Mouse (Mus musculus): ENCODE data around the gene Tstd2. TPM values are rescaled to one million over a fixed set of nuclear protein-coding genes. Genes with fewer than 3 reads are reported as not detected.
A peak's percentile ranks its signal among the peaks of the same experiment; 100 is the strongest.

The Tstd2 gene
- 10 to 100 TPM in 1 of 2 experiments, 1 to 10 TPM in 1; 9.6 to 10.4 TPM for total RNA-seq (2021)
- long read RNA-seq, experiment 1, partial matches to known transcripts = 2 of 7 reads
- long read RNA-seq, experiment 1, other reads (novel, unspliced or antisense) = 2 of 7 reads
- long read RNA-seq, experiment 2, transcript Tstd2-202 (10 exons, 3,726 nt) = major isoform, 5 of 12 reads
- long read RNA-seq, experiment 2, partial matches to known transcripts = 0 of 12 reads
- long read RNA-seq, experiment 2, other reads (novel, unspliced or antisense) = 4 of 12 reads

GRCm38 (mm10) chr4:46138287-46139222 lies at the start of gene Tstd2, which contains the start of gene Ncbp1:
TSS of gene Tstd2 (minus strand) at chr4:46138694.
TSS of gene Ncbp1 (plus strand) at chr4:46138613.
- intact Hi-C loops (cut with DNase I; ENCODE audit: low total_unique reads) = no loop called here
- peak; percentile 91 for DNase-seq

GRCm38 (mm10) chr4:46186466-46186865 lies 48.0 kb upstream of the Tstd2 start:
- no peak for DNase-seq
- intact Hi-C loops (cut with DNase I; ENCODE audit: low total_unique reads) = no loop called here

DNA sequence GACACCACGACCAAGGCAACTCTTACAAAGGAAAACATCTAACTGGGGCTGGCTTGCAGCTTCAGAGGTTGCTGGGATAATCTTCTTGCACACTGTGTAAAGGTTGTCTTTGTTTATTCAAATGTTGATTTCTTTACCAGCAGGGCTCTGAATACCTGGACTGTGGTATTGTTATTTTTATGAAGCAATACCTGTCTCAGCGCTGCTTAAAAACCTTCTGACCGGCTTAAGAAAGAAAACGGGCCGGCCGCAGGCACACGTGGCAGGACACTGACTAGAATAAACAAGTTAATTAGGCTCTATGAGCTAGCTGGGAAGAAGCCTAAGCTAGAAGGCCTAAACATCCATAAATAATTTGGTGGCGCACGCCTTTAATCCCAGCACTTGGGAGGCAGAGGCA lies 47.4 kb upstream of the Tstd2 start:
- DNase-seq = no peak
- intact Hi-C loops (cut with DNase I; ENCODE audit: low total_unique reads) = no loop called here

GRCm38 (mm10) chr4:46185423-46185822 lies 46.9 kb upstream of the Tstd2 start:
- DNase-seq = no peak
- intact Hi-C loops (cut with DNase I; ENCODE audit: low total_unique reads) = no loop called here

- no peak for DNase-seq
- intact Hi-C loops (cut with DNase I; ENCODE audit: low total_unique reads) = no loop called here
Observed at GRCm38 (mm10) chr4:46182181-46182580, 43.7 kb upstream of the Tstd2 start.

GRCm38 (mm10) chr4:46181168-46181567 lies 42.7 kb upstream of the Tstd2 start:
- intact Hi-C loops (cut with DNase I; ENCODE audit: low total_unique reads) = no loop called here
- DNase-seq = no peak

GRCm38 (mm10) chr4:46177496-46177895 lies 39.0 kb upstream of the Tstd2 start:
- DNase-seq = no peak
- intact Hi-C loops (cut with DNase I; ENCODE audit: low total_unique reads) = no loop called here

- intact Hi-C loops (cut with DNase I; ENCODE audit: low total_unique reads) = no loop called here
- no peak for DNase-seq
Observed at GRCm38 (mm10) chr4:46177018-46177417, 38.5 kb upstream of the Tstd2 start.

- intact Hi-C loops (cut with DNase I; ENCODE audit: low total_unique reads) = no loop called here
- DNase-seq = no peak
Observed at GRCm38 (mm10) chr4:46176313-46176712, 37.8 kb upstream of the Tstd2 start.

GRCm38 (mm10) chr4:46171761-46172160 lies 33.3 kb upstream of the Tstd2 start:
- intact Hi-C loops (cut with DNase I; ENCODE audit: low total_unique reads) = no loop called here

GRCm38 (mm10) chr4:46165831-46166230 lies 27.3 kb upstream of the Tstd2 start:
- intact Hi-C loops (cut with DNase I; ENCODE audit: low total_unique reads) = no loop called here
- DNase-seq = no peak

More at GRCm38 (mm10) chr4:46171761-46172160, 33.3 kb upstream of the Tstd2 start:
- no peak for DNase-seq

DNA sequence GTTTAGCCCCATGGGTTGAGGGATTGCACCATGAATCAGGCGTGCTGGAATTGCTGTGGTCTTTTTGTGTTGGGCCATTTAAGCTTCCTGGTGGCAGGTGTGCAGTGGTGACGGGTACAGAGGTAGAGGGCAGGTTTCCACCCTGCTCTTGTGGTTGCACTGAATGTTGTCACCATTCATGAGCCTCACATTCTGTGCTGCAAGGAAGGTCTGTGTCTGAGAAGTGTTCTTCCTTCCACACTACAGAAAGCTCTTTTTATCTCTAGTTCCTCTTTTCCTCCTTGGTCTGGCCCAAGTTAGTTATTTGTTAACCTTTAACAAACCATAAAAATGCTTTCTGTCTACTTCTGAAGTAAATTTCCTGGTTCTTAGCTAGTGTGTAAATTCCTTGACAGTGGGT lies 25.5 kb upstream of the Tstd2 start:
- intact Hi-C loops (cut with DNase I; ENCODE audit: low total_unique reads) = no loop called here
- DNase-seq = no peak

DNA sequence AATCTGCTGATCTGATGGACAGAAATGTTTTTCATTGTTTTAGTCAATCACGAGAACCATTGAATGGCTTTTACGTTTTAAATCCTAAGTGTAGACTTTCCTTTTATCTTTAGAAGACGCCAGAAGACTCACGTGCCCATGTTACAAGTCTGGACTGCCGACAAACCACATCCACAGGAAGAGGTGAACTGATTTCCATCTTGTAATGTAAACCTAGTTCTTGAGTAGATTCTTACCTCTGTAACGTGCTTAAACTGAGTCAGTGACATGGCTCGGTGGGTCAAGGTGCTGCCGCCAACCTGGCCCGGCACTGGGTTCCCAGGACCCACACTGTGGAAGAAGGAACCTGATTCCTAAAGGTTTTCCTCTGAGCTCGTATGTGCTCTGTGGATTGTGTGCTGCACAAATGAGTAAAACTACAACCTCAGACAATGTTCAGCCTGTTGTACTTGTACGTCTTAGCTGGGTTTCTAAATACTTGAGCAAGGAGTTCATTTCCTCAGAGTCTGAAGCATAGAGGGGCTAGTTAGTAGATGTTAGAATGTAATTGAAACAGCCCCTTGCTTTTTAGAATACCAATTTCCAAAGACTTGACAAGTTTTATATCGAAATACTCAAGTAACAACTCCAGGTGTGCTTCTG lies 13.5 kb upstream of the Tstd2 start:
- DNase-seq = no peak
- intact Hi-C loops (cut with DNase I; ENCODE audit: low total_unique reads) = no loop called here

- intact Hi-C loops (cut with DNase I; ENCODE audit: low total_unique reads) = no loop called here
- no peak for DNase-seq
Observed at GRCm38 (mm10) chr4:46146881-46147280, 8.4 kb upstream of the Tstd2 start.

DNA sequence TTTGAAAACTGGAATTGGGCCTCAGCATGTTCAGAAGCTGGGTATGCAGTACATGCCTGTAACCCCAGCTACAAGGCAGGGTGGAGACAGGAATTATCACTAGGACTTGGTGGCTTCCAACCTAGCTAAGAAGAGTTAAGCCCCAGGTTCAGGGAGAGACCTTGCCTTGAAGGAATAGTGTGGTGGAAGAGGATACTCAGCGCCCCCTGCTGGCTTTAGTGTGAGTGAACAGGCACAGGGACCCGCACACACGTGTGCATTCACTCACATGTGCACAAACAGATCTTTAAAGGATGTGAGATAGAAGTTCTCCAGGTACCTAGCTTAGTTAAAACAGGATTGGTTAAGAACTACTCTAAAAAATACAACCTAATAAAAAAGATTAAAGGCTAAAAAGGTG lies 5.8 kb upstream of the Tstd2 start:
- DNase-seq = no peak
- intact Hi-C loops (cut with DNase I; ENCODE audit: low total_unique reads) = no loop called here

DNA sequence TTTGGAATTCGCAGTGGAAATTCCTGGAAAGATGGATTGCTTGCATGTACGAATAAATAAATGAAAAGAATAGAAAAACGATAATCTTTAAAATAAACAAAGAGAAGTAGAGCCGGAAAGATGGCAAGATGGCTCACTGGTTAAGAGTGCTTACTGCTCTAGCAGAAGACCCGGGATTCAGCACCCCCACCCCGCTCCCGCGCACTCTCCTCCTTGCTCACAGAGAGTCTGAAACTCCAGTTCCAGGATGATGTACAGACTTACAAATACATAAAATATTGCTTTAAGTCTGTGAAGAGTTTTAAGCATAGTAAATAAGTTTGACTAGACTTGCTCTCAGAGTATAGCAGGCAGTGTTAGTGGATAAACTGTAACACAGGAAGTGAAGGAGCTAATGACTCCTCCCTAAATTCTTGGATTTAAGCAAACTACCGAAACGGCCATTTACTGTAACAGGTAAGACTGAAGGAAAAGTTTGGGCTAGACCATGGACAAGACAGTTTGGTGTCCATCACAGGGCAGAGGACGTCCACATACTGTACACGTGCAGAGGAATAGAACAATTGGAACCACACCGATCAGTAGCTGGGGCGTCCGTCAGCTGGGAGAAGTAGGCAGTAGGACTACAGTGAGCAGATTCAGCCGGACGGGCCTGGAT lies 736 bp downstream of the Tstd2 start:
- no peak for DNase-seq

GRCm38 (mm10) chr4:46131791-46132190 lies 6.7 kb downstream of the Tstd2 start:
- no peak for DNase-seq
- intact Hi-C loops (cut with DNase I; ENCODE audit: low total_unique reads) = no loop called here

More for the DNA sequence above, 736 bp downstream of the Tstd2 start:
- intact Hi-C loops (cut with DNase I; ENCODE audit: low total_unique reads) = no loop called here

DNA sequence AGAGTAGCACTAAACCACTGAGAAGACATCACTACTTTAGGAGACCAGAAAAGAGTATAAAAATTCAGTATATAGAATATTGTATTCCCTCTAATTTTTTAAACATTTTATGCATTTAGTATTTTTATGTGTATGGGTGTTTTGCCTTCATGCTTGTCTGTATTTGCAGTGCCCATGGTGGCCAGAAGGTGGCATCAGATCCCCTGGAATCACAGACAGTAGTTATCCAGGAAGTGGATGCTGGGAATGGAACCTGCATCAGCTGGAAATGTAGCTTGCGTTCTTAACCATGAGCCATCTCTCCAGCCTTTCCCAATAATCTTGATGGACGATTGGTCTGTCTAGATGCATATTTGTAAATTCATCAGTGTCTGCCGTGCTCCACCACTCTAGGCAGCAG lies 8.3 kb downstream of the Tstd2 start:
- DNase-seq = no peak
- intact Hi-C loops (cut with DNase I; ENCODE audit: low total_unique reads) = no loop called here

DNA sequence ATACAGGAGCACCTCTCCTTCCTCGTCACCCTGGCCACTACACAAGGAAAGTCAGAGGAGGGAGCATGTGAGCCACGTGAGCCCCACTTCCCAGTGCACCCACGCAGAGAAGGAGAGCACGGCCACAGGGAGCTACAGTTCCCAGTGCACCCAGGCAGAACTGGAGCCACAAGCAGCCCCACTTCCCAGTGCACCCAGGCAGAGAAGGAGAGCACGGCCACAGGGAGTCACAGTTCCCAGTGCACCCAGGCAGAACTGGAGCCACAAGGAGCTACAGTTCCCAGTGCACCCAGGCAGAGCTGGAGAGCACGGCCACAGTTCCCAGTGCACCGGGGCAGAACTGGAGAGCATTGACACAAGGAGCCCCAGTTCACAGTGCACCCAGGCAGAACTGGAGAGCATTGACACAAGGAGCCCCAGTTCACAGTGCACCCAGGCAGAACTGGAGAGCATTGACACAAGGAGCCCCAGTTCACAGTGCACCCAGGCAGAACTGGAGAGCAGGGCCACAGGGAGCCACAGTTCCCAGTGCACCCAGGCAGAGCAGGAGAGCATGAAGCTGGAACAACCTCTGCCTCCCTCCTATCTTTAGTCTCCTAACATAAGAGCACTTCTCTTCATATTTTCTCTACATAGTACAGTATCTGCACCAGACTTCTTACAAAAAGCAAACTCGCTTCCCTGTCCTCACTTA lies 9.0 kb downstream of the Tstd2 start:
- no peak for DNase-seq
- intact Hi-C loops (cut with DNase I; ENCODE audit: low total_unique reads) = loop anchor here (10.0 kb wide), 2 partner anchors 95 to 155 kb away; partner anchors contain the start of gene Tmod1

Data from gastrocnemius, postnatal 14 days (tissue).